Mouse (Mus musculus) NIH3T3 (cell line): ENCODE measurements at regions not wholly inside any gene's neighbourhood (a gene's known extent, or its start where the extent isn't known, plus 50 kb on each side); places are given as distances from the start of the nearest gene placed in this dataset.
"Not testable (repeated sequence)": the region's sequence is repeated elsewhere in the genome, so short reads cannot be mapped to it uniquely, and the experiment has no call there.

Experiments
- DNase-seq: peaks from one replicate; pipeline ENCODE4 v3.0.0-alpha.2; 2012; ENCODE audit warnings: low read depth

GRCm38 (mm10) chr7:59797212-59797611 is 207.6 kb downstream of the Snurf start:
- DNase-seq, result peak; percentile 1

- not testable (repeated sequence) for DNase-seq
Measured at GRCm38 (mm10) chr7:59769749-59770148, 235.1 kb downstream of the Snurf start.

- not testable (repeated sequence) for DNase-seq
Measured at GRCm38 (mm10) chr7:59768641-59769040, 236.2 kb downstream of the Snurf start.

GRCm38 (mm10) chr7:59767325-59767724 is 237.5 kb downstream of the Snurf start:
- DNase-seq, result not testable (repeated sequence)
